Mouse (Mus musculus) T-helper 1 cell (primary cell): ENCODE results near the gene Fbxo39.

Experiments
- in situ Hi-C: fragments of 300-600 bp; cut with MboI, MseI; formaldehyde crosslinking; loops from one replicate; pipeline ENCODE4 v1.15.1; 2025; ENCODE audit warnings: high pct_unique_total_duplicates

The Fbxo39 gene

DNA sequence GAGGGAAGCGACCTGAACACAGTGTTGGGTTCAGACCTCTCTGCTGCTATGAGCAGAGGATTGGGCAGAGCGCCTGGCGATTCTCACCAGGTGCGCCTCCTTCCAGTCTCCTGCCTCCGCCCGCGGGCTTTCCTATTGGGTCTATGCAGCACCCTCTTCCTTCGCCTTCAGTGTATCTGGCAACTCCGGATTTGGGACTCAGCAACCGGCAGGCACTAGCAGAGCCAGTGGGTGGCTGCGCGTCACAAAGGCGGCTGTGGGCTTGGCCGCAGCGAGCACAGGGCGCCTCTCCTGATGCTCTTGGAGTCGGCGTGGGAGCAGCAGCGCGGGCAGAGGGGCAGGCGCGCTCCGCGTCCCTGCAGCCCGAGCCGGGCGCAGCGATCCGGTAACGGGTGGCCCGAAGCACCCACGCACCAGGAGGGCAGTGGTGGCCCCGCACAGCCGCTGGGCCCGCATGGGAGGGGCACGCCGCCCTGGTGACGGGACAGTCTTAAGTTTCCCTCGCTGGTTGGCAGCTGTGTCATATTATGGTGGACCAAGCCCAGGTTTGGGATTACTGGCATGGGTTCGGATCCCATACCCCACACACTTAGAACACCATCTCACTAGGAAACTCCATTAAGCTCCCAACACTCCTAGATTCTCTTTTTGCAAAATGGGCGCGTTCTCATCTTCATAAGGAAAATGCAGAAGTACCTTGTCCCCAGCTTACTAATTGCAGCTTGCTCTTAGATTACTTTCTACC, at the start of gene Fbxo39:
Gene Fbxo39, plus strand, starts transcription at position 294 of the 745 bp plus-strand sequence.
- in situ Hi-C loops: no loop called here

DNA sequence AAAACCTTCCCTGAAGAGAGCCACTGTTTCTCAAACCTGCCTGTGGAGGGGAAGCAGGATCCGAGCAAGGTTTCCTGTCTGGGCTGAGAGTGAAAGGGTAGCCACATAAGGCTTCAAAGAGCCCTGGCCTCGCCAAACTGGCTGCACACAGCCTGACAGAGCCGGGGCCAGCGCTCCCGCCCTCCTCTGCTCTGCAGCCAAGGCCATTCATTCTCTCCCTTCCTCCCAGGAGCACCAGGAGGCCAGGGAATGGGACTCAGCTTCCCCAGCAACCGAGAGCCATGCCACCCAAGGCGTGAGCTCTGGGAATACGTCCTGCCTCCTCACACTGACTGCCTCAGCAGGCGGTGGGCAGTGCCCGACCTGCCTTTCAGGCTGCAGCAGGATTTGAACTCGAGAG, 48.8 kb upstream of the Fbxo39 start:
- in situ Hi-C loops: no loop called here

DNA sequence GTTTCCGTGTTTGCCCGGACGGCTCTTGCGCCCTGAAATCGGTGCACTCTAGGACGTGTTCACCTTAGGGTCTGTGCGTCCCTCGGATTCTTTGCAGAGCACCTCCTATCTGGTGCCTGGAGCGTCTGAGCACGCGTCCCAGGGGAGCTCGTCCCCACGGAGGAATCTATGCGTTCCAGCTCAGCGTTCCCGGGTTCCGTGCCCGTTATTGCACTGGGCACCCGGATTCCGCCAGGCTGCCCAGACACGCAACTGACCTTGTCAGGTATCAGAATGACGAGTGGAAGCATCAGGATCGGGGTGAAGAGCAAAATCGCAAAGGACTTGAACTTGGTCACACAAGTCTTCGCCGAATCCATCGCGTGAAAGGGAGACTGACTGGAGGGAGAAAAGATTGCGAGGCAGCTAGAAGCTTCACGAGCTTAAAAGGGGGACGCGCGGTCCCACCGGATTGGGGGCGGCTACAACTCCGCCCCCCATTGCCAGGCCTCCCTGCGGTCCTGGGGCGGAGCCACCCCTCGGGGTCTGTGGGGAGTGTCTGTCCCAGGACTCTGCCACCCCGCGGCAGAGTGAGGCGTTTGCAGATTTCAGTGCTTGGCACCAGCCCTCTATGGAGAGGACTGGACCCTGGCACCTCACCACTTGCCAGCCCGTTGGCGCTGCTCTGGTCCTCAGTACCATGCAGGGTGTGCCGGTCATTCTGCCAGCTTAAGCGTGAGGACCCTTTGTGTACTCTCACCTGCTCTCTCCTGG, 47.9 kb upstream of the Fbxo39 start:
- in situ Hi-C loops: no loop called here

DNA sequence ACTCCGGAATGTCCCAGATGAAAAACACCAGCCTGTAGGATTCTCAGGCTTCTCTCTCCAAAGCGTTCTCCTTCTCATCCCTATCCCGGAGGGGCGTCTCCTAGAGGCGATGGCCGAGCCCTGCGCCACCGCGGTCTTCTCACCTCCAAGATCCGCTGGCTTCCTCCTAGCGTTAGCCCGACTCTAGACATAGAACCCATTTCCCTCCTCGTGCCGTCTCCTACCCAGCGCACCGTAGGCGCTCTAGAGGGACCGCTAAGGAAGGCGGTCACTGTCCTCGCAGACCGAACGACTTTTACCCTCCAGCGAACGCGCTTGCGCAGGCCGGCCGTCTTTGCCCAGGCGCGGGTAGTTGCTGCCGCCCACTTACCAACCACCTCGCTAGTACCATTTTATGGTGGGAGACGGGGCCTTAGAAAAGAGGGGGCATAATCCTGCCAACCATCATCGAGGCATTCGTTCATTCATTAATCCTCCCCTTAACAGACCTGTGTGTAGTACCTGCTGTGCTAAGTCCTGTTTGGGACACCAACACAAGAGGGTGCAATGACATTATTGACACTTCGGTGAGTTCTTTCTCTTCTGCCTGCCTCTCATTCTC, 47.2 kb upstream of the Fbxo39 start, which contains the start of gene Slc13a5:
Gene Slc13a5, minus strand, starts transcription at position 263 of the 601 bp plus-strand sequence.
- in situ Hi-C loops: no loop called here

DNA sequence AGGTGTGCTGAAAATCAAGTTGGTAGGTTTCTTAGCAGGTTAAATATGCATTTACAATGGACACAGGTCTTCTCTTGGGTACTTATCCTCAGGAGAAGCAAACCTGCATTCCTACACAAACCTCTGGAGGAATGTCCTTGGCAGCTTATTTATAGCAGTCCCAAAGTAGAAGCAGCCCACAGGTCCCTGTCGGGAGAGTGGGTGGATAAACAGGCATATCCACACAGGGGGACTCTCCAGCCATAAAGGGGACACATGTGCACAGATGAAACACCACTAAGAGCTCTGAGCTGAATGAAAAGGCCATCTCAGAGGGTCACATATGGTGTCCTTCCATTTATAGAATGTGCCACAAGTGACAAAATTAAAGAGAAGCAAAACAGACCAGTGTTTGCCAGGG, 42.5 kb upstream of the Fbxo39 start:
- in situ Hi-C loops: no loop called here

DNA sequence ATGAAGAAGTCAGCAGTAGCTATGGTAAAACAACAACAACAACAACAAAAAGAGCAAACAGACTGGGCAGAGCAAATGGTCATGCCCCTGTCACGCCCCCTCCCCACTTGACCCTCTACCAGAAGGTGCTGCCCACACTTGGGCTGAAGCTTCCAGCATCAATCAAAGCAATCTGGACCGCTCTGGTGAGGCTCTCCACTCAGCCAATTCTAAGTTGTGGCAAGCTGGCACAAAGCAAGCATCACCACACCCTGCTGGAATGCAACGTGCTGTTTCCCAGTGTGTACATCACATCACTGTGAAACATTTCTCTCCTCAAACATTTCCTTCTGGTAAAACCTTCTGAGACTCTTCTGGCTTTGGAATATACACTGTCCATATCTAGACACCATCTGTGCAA, 40.9 kb upstream of the Fbxo39 start:
- in situ Hi-C loops: no loop called here

DNA sequence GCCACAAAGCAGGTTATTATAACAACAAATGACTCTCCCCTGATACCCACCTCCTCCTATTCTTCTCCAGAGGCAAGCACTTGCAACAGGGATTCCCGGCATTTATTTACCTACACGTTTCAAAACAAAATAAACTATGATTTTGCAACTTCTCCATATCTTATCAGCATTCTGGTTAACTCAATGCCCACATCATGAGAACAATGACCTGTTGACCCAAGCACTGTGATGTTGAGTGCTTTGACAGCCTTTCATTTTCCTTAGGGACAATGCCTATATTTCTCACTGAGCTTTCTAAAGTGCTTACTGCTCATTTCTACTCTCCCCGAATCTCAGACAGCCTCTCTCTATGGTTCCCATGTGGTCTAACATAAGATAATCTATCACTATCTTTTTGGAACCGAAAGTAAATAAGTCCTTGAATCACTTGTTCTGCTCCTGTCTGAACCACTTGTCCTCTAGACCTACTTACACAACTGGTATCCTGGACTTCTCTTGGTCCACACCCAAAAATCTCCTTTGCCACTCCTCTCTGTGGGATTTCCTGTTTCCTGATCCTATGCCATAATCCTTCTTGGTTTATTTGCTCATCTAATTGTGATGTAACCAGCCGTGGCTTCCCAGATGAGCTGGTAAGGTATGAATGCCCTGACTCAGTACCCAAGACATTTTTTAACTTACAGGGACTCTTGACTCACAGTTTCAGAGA, 32.9 kb upstream of the Fbxo39 start:
- in situ Hi-C loops: no loop called here

DNA sequence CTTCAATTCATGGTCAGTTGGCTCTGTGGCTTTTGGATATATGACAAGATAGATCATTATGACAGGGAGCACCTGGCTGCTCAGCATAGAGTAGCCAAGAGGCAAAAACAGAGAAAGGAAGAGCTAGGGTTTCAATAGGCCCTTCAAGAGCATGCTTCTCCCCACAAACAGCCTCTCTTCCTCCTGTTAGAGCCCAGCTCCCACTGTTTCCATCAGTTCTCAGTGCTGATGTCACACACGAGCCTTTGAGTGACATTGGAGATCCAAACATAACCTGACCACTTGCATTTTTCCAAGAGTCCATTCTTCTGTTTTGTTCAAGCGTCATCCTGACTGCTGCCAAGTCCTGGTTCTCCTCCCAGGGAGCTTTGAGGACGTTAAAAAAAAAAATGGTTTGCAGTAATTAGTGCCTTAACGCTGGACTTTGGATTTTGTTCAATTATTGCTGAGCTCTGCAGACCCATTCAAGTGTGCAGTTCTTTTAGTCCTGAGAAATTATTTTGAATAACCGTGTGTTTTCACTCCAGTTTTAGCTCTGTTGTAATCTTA, 32.3 kb upstream of the Fbxo39 start:
- in situ Hi-C loops: no loop called here

DNA sequence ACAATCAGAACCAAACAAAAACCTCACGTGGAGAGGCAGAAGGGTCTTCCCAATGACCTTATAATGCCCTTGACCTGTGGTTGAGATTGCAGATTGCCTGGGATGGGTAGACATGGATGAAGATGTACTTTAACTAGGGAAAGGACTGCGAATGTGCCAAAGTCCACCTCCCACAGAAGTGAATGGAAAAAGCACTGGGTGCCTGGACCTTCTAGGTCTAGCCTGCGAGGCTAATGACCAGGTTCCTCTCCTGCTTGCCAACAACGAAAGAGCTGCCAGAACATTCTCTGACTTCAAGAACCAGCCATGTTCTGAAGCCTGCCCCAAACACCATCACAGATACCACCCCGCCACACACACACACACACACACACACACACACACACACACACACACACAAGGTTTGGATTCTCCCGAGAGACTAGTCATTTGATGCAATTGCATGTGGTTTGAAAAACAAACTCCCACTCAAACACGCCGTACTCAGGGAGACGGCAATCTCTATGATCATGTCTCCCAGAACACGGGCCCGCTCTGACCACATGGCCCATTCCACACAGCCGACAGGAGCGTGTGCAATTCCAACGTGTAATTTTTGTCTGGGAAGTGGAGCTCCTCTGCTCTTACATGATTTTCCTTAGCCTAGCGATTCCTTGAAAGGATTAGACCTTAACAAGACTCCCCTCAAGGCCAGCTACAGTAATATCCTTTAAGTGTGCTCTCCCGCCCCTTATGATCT, 30.6 kb upstream of the Fbxo39 start:
- in situ Hi-C loops: no loop called here

DNA sequence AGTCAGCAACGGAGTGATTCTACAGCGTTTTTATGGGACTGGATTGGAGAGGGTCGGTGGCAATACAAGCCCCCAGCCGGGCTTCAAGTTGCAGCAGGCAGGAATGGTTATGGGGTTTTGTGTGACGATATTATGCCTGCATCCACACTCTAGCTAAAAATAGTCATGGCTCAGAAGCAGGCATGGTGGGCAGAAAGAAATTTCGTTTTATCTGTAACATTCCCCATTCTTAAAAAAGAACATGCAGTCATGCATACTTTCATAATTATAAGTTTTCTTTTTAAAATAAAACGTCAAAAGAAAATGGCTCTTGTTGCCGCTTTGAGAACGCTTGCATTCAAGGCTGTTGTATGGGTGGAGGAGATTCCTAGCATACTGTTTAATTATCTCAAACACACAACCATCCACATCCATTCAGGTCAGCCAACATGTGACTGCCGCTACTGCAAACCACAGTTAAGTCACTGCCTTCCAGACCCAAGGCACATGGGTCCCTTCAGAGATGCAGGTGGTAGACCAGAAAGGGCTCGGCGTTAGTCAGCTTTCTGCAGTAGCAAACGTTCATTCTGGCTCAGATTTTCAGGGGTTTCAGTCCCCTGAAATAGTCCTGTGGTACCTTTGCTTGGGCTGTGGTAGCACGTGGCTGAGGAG, 29.6 kb upstream of the Fbxo39 start:
- in situ Hi-C loops: no loop called here

DNA sequence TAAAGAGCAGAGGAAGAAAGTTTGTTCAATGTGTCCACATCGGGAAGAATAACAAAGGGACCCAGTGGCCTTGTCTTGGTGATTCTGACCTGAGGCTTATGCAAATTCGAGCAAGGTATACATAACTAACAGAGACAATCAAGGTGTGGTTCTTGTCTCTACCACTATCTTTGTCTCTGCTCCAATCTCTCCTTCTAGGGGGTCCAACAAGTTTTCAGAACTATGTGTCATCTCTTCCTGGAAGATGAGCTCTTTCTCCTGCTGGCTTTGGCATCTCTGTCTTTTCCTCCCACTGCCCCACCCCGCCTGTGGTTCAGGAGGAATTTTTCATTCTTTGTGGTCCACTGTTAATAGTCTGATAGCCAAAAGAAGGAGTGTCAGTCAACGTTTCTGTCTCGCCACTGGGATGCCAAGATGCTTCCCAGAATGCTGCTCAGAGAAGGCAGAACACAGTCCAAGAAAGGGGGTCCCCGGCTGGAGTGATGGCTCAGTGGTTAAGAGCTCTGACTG, 28.2 kb upstream of the Fbxo39 start:
- in situ Hi-C loops: no loop called here

DNA sequence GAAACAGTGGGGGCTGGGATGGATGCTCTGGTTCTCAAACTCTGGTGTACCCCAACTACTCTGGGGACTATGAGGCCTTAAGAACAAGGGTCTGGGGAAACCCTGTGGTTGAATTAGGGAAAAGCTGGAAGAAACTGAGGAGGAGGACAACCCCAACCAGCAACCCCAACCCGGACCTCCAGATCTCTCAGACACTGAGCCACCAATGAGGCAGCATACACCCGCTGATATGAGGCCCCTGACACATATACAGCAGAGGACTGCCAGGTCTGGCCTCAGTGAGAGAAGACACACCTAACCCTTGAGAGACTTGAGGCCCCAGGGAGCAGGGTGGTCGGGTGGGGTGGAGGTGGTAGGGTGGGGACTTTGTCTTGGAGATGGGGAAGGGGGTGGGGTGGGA, 27.6 kb upstream of the Fbxo39 start:
- in situ Hi-C loops: no loop called here

DNA sequence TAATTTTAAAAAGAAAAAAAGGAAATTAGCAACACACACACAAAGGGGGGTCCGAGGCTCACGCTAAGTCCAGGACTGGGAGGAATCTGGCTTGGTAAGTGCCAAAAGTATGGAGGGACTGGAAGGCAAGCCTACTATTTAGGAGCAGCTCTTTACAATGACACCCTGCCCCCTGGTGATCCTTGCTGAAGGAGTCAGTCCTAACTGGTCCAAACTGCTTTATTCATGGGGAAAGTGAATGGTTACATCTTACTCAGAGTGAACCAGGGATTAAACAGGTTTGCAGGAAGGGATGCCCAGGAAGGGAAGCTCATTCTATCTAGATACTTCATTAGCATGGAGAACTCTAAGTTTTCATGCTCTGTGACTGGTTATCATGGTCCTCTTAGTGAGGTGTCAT, 27.1 kb upstream of the Fbxo39 start:
- in situ Hi-C loops: no loop called here

DNA sequence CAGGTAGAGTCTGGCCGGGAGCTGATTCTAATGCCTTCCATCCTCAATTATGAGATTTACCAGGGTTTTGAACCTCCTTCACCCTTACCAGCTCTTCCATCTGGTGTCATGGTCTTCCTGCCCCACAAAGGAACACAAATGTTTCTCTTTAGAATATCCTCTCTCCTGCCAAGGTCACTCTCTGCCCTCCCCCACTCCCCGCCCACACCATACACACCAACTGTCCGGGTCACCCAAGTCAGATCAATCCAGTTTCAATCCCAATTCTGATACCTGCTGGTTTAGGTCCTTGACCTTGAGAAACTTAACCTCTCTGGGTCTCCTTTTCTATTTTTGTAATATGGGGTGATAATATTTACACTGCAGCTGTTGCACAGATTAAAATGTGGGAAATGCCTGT, 26.7 kb upstream of the Fbxo39 start:
- in situ Hi-C loops: no loop called here

DNA sequence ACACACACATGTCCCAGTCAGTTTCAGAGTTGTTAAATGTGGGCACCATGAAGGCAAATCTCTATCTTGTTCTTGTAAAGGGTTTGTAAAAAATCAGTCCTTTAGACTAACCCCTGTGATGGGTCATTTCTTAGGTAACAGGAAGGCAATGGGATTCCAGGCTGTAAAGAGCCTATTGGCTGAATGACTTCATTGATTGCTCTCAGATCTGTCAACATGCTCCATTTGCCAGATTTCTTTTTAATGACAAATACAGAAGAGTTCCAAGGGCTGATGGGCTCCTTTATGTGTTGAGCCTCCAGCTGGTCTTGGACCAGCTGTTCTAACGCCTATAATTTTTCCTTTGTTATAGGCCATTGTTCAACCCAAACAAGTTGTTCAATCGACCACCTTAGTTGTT, 21.1 kb upstream of the Fbxo39 start:
- in situ Hi-C loops: no loop called here

DNA sequence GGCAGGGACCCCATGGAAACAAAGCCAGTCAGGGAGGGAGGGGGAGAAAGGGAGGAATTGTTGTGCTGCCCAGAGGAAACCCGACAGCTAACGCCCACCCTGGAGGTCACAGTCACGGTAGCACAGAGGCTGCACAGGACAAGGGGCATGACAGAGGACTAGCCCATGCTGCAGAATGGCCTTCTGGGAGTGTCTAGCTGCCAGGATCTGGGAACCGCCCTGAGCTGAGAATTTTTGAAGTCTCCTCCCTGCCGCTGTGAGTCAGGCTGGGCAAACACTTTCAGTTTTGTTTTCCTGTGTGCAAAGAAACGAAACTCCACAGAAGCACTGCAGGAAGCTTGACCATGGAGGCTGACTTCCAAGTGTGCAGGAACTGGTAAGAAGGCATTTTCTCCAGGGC, 12.9 kb upstream of the Fbxo39 start, which contains the start of gene Xaf1:
Gene Xaf1, plus strand, starts transcription at position 296 of the 400 bp plus-strand sequence.
- in situ Hi-C loops: loop anchor here (5.0 kb wide), 1 partner anchor 84 kb away; the partner anchor contains the start of gene Med31

DNA sequence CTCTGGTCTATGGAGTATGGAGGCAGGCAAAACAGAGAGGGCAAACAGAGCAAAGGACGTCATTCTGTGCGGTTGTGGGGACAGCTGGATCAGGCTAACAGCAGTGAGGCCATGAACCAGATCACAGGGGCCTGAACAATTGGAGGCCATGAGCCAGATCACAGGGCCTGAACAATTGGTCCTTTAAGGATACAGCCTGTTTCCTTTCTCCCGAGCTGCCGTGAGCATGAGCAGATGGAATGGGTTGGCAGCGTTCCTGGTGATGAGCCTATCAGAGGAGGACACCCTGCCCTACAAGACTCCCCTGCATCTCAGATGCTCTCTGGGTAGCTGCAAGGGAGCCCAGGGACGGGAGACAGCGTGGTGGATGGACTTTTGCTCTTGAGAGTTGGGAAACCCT, 12.0 kb upstream of the Fbxo39 start:
- in situ Hi-C loops: loop anchor here (5.0 kb wide), 1 partner anchor 85 kb away; the partner anchor contains the start of gene Med31

DNA sequence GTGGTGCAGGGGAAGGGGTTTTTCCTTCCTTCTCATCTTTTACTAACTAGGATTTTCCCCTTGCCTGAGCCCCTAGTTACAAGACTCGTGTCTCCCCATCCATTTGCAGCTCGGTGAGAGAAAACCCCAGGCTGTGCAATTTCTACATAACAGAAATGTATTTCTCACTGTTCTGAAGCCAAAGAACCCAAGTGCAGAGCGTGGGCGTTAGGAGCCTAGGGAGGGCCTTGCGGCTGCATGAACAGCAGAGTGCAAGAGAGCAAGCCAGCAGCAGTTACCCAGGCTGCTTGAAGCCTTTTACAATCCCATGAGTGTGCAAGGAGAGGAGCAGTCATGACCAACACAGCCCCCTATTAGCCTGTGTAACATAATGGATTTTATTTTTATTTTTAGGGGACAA, 6.8 kb upstream of the Fbxo39 start:
- in situ Hi-C loops: no loop called here

DNA sequence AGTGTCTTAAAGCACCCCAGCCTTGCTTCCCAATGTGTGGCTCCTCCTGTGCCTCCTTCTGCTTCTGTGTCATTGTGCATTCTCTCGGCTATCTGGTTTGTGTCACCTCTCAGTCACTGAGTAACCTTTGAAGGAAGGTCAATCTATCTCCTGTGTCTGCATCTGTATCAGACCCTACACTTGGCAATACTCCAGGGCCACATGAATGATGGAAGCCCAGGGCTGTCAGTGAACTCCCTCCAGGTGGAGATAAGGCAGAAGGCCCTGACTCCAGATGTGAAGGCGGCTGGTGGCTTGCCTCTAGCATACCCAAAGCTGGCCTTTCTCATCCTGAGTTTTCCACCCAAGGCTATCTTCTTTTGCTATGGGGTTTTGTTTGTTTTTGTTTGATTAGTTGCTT, 5.3 kb upstream of the Fbxo39 start:
- in situ Hi-C loops: no loop called here

DNA sequence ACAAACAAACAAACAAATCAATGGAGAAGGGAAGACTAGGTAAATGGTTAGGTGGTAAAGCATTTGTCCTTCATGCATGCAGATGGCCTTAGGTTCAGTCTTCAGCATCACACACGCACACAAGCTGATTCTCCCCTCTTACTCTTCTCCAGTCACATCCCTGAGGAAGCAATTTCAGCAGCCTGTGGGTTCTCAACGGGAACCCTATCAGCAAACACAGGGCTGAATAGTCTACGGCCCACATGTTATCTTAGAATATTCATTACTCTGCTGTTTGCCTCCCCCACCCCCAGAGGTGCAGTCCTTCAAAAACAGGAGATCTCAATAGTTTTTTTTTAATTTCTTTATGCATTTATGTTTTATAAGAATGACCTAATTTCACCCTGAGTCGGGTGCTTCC, 3.8 kb upstream of the Fbxo39 start:
- in situ Hi-C loops: no loop called here
